Mouse (Mus musculus): ENCODE measurements around the gene Nhlh1. TPM values are rescaled to one million over a fixed set of nuclear protein-coding genes. Genes with fewer than 3 reads are reported as not detected.

Gene Nhlh1
- polyA plus RNA-seq, 1 experiment, result 0.02 TPM

GRCm38 (mm10) chr1:172007761-172008160 lies 49.6 kb downstream of the Nhlh1 start:
- no peak overlapping the region for H3K4me3 ChIP-seq
- peaks cover 3% of the 10 kb centered on the region for H3K36me3 ChIP-seq (ENCODE audit: control insufficient read depth, insufficient read depth)
- no peak overlapping the region for H3K4me2 ChIP-seq (ENCODE audit: low read depth)
- H3K79me2 ChIP-seq (ENCODE audit: control insufficient read depth, insufficient read depth), result no peaks in the 10 kb centered on the region
- TF ChIP-seq TCF12 (IDR thresholded peaks at IDR 0.05; ENCODE audit: insufficient read depth, poor library complexity, severe bottlenecking), result no peak
- no peak for TF ChIP-seq USF1 (IDR thresholded peaks at IDR 0.05; ENCODE audit: low read depth)
- no peak for TF ChIP-seq MYOD1 (IDR thresholded peaks at IDR 0.05; ENCODE audit: control insufficient read depth in 1 of 3, insufficient read length in 2 of 3, low read depth in 2 of 3)
- TF ChIP-seq E2F4 (IDR thresholded peaks at IDR 0.05; ENCODE audit: insufficient read depth), result no peak
- TF ChIP-seq MAX (IDR thresholded peaks at IDR 0.05; ENCODE audit: low read depth), result no peak
- no peak overlapping the region for H3ac ChIP-seq (ENCODE audit: control insufficient read depth, insufficient read length)
- H3K27me3 ChIP-seq (ENCODE audit: control insufficient read depth, insufficient read depth, insufficient read length), result no peaks in the 10 kb centered on the region

Other genes starting within 250 kb of the Nhlh1 start
- gene Cd84, start 217.9 kb downstream of the Nhlh1 start, polyA plus RNA-seq (2012; fragmentation: generic; extraction: Trizol), result not detected
- not detected for gene Gm10521, start 161.9 kb downstream of the Nhlh1 start, polyA plus RNA-seq (2012; fragmentation: generic; extraction: Trizol)
- not detected for gene Slamf6, start 140.1 kb downstream of the Nhlh1 start, polyA plus RNA-seq (2012; fragmentation: generic; extraction: Trizol)
- gene Vangl2, start 29.1 kb downstream of the Nhlh1 start, polyA plus RNA-seq (2012; fragmentation: generic; extraction: Trizol), result 6.9 TPM
- 144 TPM for gene Copa, start 25.0 kb upstream of the Nhlh1 start, polyA plus RNA-seq (2012; fragmentation: generic; extraction: Trizol)
- 49.7 TPM for gene Ncstn, start 25.2 kb upstream of the Nhlh1 start, polyA plus RNA-seq (2012; fragmentation: generic; extraction: Trizol)
- 184 TPM for gene Pex19, start 69.2 kb upstream of the Nhlh1 start, polyA plus RNA-seq (2012; fragmentation: generic; extraction: Trizol)
- 80.0 TPM for gene Dcaf8, start 90.5 kb upstream of the Nhlh1 start, polyA plus RNA-seq (2012; fragmentation: generic; extraction: Trizol)
- 120 TPM for gene Pea15a, start 149.2 kb upstream of the Nhlh1 start, polyA plus RNA-seq (2012; fragmentation: generic; extraction: Trizol)
- 73.1 TPM for gene Casq1, start 162.3 kb upstream of the Nhlh1 start, polyA plus RNA-seq (2012; fragmentation: generic; extraction: Trizol)
- 0.06 TPM for gene Atp1a4, start 200.8 kb upstream of the Nhlh1 start, polyA plus RNA-seq (2012; fragmentation: generic; extraction: Trizol)
- gene Igsf8, start 204.1 kb upstream of the Nhlh1 start, polyA plus RNA-seq (2012; fragmentation: generic; extraction: Trizol), result 79.7 TPM
- 92.9 TPM for gene Atp1a2, start 240.5 kb upstream of the Nhlh1 start, polyA plus RNA-seq (2012; fragmentation: generic; extraction: Trizol)

All from myocyte (in vitro differentiated cells).